Mouse (Mus musculus): ENCODE data around the gene Oas1g.

- no peak for TF ChIP-seq CTCF (IDR thresholded peaks at IDR 0.05; ENCODE audit: extremely low read depth, insufficient read depth, insufficient read length, insufficient replicate concordance)
- no peak for TF ChIP-seq POLR2A (IDR thresholded peaks at IDR 0.05; ENCODE audit: low read depth, low read length)
Measured at GRCm38 (mm10) chr5:120902056-120902455, 14.6 kb upstream of the Oas1g start.

All from spleen, adult 2 months (tissue).